Mouse (Mus musculus): ENCODE measurements around the gene Akap17b. TPM values are rescaled to one million over a fixed set of nuclear protein-coding genes. Genes with fewer than 3 reads are reported as not detected.
"Not testable (repeated sequence)": the region's sequence is repeated elsewhere in the genome, so short reads cannot be mapped to it uniquely, and the experiment has no call there.

The Akap17b gene
- 10 to 100 TPM in 1 of 2 experiments, 1 to 10 TPM in 1; 8.1 to 10.2 TPM for total RNA-seq (2021)

DNA sequence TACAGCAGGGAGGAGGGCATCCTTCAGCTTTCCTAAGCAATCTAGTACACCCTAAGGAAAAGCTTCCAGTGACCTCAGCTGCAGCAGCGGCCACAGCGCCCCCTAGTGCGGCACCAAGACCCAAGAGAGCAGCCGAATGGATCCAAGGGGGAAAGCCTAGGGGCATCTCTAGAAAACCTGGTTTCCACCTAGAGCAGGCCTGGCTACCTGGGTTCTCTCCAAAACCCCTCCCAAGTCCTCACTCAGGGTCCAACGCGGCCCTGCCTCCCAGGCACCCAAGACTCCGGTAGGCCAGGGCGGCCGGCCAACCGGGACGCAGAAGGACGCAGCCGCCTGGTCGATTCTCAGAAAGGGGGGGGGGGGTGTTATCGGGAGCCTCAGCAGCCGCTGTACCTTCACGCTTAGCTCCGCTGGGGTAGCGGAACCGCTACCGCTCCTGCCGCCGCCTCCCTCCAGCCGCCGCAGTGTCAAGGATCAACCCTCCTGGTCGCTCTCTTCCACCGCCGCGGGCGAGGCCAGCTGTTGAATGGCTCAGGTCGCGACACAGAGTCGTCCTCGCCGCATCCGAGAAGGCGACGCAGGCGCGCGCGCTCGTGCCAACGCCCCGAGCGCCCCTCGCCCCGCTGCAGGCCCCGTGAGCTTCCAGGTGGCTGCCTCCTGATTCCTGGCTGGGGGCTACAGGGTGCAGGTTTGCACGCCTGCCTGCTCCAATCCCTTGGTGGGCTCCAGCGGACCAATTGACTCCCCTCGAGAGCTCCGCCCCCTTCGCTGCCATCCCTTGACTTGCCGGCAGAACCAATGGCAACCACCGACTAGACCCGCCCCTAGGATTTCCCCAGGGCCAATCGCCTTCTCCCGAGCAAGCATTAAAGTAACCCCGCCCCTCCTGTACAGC lies at the start of gene Akap17b:
Akap17b (minus strand) TSS at position 739 of the 895 bp plus-strand sequence.
- intact Hi-C loops (cut with DNase I): loop anchor here (10.0 kb wide), 1 partner anchor 100 kb away; the partner anchor contains the start of gene Slc25a43
- peak; percentile 81 to 92 for DNase-seq (ENCODE audit: extremely low spot score in 1 of 2, low spot score in 2 of 2)

DNA sequence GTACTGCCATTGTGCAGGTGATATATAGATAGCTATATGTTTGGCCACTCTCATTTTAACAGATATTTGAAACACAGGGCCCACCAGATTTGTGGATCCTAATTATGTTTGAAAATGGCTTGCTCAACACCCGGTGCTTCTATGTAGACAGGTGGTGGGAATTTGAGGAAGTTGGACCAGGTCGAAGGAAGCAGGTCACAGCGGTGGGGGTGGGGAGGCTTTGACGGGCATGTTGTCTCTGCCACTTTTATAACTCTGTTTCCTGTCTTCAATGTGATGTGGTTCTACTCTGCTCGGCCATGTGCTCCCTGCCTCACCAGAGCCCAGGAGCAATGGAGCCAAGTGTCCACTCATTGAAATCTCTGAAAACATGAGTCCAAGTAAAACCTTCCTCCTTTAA lies 46.2 kb upstream of the Akap17b start:
- intact Hi-C loops (cut with DNase I): no loop called here
- no peak for DNase-seq (ENCODE audit: extremely low spot score in 1 of 2, low spot score in 2 of 2)

DNA sequence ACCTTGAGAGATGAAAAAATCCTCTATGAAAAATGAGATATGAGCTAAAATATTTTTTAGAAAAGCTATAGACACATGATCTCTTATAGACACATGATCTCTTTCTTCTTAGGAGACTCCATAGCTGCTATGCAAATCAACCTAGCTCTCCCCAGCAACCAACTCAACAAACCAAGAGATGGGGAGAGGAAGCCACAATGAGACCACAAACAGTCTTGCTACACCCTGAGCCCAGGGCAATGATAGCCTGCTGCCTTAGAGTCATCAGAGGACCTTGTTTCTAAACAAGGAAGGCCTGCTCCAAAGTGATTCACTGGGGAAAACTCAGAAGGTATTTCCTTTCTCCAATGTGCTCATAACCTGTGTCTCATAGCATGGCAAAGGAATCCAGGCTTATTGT lies 44.5 kb upstream of the Akap17b start:
- DNase-seq (ENCODE audit: extremely low spot score in 1 of 2, low spot score in 2 of 2): no peak
- intact Hi-C loops (cut with DNase I): no loop called here

DNA sequence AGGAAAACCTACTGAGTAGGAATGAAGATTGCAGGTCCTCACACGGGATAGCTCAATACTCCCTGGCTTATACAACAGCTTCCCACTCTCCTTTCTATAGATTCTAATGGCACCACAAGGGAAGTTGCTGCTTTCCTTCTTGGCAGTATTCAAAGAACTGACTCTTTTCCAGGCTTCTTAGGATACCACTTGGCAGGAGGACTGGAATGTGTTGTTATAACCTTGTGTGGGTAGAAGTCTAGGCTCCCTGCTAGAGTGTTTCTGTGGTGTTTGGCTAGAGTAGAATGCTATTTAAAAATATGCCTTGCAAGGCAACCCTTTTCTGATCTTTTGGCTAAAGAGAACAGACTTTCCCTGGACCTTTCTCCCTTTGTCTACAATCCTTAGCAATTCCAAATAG lies 31.6 kb upstream of the Akap17b start:
- DNase-seq (ENCODE audit: extremely low spot score in 1 of 2, low spot score in 2 of 2): no peak
- intact Hi-C loops (cut with DNase I): no loop called here

DNA sequence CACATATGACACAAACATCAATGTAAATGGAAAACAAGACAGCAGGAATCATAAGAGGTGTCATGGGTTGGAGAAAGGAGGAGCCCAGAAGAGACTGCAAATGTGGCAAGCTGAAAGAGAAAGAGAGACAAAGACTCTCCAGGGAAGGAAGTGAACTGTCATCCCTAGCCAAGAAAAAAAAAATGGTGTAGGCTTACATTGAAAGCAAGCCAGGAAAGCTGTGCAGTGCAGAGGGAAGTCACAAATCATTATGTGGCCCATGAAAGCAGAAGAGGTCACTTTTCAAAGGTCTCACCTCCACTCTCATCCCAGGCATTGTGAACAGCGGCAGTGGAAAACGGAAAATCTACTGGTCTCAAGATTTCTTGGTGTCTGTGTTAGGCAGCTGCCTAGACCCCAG lies 27.5 kb upstream of the Akap17b start:
- no peak for DNase-seq (ENCODE audit: extremely low spot score in 1 of 2, low spot score in 2 of 2)
- intact Hi-C loops (cut with DNase I): no loop called here

DNA sequence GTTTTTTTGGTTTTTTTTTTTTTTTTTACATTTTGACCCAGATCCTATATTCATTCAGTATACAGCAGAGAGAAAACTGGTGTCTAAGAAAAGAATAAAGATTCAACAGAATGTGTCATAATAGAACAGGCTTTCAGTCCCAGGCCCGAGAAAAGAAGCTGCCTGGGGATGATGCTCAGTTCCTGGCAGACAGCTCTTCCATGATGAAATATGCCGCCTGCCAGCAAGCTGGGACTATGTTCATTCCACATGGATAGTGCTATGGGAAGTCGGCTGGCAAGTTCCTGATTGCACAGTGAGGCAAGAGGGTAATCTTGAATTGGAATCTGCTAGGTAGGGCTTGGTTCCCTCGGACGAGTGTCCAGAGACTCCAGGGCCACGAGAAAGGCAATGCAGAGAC lies 5.1 kb downstream of the Akap17b start:
- intact Hi-C loops (cut with DNase I): loop anchor here (10.0 kb wide), 1 partner anchor 105 kb away; the partner anchor contains the start of gene Slc25a43
- peak; percentile 12 to 17 for DNase-seq (ENCODE audit: extremely low spot score in 1 of 2, low spot score in 2 of 2)

DNA sequence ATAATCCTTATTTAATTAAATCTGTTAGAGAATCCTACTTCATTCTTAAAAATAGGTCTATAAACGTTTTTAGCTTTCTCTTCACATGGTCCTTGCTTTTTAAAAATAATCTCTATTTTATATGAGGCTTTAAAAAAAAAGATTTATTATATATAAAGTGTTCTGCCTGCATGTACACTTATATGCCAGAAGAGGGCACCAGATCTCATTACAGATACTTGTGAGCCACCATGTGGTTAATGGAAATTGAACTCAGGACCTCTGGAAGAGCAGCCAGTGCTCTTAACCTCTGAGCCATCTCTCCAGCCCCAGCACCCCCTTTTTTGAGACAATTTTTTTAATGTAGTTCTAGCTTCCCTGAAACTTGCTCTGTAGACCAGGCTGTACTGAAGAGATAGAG lies 14.4 kb downstream of the Akap17b start:
- intact Hi-C loops (cut with DNase I): no loop called here
- no peak for DNase-seq (ENCODE audit: extremely low spot score in 1 of 2, low spot score in 2 of 2)

DNA sequence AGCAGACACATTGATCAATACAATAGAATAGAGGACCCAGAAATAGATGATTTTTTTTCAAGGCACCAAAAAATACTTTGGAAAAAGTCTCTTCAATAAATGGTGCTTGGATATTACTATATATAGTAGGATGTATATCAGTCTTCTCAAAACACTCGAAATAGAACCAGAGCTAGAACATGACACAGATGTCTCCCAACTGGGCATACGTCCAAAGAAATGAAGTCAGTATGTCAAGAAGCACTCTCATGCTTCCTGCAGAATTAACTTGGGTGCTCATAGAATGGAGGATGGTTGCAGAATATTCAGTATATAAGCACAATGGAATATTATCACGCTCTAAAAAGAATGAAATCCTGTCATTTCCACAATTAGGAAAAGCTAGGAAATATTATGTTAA lies 17.1 kb downstream of the Akap17b start:
- DNase-seq (ENCODE audit: extremely low spot score in 1 of 2, low spot score in 2 of 2): peak in 1 of 2 experiments; percentile 7
- intact Hi-C loops (cut with DNase I): no loop called here

DNA sequence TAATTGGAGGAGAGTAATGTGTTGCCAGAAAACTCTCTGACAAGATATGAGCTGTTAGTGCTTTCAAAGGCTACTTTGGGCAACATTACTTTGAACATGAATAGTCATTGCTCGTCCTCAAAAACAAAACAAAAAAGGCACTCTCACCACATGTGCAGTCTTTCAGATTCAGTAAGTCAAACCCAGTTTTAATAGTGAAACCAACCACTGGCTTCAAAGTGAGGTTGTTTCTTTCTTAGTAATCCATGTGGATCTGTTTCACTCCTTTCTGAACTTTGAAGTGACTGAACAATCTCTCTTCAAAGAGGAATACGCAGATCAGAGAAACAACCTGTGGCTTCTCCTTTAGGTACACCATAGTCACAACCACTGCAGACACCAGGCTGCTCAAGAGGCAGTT lies 36.1 kb downstream of the Akap17b start:
- DNase-seq (ENCODE audit: extremely low spot score in 1 of 2, low spot score in 2 of 2): no peak
- intact Hi-C loops (cut with DNase I): no loop called here

DNA sequence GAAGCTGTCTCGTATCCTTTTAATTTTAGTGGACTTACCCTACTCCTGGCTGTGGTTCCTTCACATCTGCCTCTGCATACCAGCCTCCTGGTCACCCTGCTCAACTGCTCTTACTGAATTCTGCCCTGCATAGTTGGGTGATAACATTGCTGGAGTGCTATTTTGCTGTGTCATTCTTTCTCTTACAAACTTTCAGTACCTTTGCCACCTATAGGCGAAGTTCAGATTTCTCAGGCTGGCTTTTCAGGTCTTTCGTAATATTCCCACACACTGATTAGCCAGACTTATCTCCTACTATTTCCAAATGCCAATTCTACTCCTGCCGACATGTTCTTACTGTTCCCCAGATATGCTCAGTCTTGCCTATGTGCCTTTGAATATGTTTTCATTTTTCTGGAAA lies 41.2 kb downstream of the Akap17b start:
- no peak for DNase-seq (ENCODE audit: extremely low spot score in 1 of 2, low spot score in 2 of 2)
- intact Hi-C loops (cut with DNase I): no loop called here

DNA sequence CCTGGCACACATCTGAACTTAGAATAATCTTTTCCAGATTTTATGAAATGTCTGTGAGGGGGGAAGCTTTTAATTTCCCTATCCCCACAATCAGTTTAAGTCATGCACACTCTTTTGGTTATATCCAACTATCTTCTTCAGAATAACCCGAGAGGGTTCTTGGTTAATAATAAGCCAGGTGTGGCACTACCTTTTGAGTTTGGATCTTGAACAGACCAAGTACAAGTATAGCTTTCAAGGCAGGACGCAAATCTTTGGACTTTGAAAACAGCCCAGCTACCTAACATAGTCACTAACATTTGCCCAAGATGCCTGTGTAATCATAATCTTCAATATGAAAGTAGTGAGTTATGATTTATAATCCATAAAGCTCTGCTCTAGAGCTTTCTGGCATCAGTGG lies 42.3 kb downstream of the Akap17b start:
- no peak for DNase-seq (ENCODE audit: extremely low spot score in 1 of 2, low spot score in 2 of 2)
- intact Hi-C loops (cut with DNase I): no loop called here

DNA sequence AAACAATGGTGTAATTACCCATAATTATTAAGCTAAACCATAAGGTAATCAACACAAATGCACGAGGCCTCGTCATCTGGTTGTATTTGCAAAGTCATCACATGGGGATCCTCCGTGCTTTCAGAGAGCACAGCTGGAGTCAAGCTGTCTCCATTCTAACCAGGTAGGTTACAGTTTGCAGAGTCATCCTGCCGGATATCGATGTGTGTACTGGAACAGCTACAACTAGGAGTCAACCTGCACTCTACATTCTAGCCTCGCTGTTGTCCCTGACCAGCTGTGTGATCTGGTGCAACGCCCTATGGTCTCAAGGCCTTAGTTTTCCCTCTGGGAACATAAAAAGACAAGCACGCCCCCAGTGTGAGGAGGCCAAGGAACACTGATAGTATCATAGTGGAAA lies 45.1 kb downstream of the Akap17b start:
- intact Hi-C loops (cut with DNase I): no loop called here
- no peak for DNase-seq (ENCODE audit: extremely low spot score in 1 of 2, low spot score in 2 of 2)

DNA sequence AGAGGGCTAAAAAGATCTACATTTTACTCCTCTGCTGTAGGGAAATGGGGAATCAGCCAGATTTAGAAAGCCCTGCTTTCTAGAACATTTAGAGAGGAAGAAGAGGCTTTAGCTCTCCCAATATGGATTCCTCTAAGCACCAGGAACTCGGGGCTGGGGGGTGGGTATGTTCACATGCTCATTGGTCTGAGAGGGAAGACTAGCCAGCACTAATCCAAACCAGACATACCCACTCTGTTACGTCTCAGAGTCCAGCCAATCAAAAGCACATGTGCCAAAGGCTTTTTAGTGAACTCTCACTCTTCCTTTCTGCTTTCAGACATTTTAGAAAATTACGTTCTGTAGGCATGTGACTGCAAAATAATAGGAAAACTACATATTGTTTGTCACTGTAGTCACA lies 45.5 kb downstream of the Akap17b start:
- no peak for DNase-seq (ENCODE audit: extremely low spot score in 1 of 2, low spot score in 2 of 2)
- intact Hi-C loops (cut with DNase I): no loop called here

DNA sequence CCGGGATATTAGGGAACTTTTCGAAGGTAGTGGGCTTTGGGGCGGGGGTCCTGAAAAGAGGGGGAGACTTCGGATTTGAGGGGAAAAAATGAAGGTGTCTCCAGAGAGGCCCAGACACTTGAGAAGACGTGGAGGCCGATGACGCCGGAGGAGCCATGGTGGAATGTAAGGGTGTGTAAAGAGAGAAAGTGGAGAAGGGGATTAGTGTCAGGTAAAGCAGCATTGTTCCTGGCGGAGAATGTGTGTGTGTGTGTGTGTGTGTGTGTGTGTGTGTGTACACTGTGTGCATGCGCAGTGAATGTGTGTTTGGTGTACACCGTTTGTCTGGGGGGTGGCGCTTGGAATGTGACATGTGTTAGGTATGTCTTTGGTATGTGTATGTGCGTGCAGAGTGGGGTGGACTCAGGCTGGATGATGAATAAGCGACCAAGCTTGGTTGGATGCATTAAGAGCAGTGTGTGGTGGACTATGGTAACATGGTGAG lies 46.3 kb downstream of the Akap17b start:
- peak in 1 of 2 experiments; percentile 25 for DNase-seq (ENCODE audit: extremely low spot score in 1 of 2, low spot score in 2 of 2)
- intact Hi-C loops (cut with DNase I): no loop called here

DNA sequence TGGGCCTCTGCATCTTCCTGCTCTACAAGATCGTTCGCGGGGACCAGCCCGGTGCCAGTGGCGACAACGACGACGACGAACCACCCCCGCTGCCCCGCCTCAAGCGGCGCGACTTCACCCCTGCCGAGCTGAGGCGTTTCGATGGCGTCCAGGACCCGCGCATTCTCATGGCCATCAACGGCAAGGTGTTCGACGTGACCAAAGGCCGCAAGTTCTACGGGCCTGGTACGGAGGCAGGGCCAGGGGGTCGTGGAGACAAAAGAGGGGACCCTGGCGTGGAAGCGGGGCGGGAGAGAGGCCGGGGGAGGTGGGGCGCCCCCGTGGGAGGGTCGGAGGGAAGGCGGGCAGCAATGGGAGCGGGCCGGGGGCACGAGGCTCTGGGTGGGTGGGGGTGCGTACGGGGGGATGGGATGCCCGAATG lies 46.8 kb downstream of the Akap17b start:
- no peak for DNase-seq (ENCODE audit: extremely low spot score in 1 of 2, low spot score in 2 of 2)
- intact Hi-C loops (cut with DNase I): no loop called here

DNA sequence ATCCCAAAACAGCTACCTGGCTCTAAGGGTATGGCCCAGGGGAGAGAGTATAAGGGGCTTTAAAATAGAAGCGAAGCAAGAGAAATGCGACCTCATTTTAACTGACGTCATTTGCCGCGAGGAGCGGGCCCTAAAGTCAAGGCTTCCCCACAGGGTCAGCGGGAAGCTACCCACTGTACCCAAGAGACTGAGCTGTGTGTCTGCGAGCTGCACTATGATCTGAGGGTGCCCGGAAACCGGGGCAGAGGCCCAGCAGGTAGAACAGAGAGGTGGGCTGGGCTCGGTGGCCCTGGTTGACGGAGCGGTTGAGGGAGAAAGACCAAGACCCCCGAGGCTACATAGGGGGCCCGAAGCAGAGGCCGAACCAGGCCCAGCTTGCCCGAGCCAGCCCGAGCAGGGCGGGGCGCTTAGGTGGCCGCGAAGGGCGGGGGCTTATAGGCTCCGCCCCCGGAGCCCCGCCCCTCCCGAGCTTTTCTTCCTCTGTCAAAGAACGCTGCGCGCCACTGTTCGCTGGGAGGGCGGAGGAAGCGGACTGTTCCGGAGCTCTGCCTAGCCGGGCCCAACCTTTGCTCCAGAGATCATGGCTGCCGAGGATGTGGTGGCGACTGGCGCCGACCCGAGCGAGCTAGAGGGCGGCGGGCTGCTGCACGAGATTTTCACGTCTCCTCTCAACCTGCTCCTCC lies 47.3 kb downstream of the Akap17b start, which contains the start of gene Pgrmc1:
Pgrmc1 (plus strand) TSS at position 500 of the 683 bp plus-strand sequence.
- intact Hi-C loops (cut with DNase I): no loop called here

DNA sequence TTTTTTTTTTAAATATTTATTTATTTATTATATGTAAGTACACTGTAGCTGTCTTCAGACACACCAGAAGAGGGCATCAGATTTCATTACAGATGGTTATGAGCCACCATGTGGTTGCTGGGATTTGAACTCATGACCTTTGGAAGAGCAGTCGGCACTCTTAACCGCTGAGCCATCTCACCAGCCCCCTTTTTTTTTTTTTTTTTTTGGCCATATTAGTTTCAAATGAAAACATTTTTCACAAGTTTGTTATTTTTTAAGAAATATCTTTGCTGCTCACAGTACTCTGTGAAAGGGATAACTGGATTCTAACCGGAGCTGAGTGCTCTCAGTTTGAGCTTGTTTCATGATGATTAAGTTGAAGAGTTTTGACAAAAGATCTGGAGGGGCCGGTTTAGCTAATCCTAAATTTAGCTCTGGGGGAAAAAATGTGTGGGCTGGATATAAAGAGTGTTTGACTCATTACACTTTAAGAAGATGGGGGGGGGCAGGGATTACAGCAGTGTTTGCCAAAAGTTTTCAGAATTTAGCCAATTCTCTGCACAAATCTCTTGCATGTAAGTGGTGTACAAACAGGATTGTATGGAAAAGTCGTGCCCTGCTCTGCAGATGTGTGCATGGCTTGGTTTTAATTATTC lies 48.6 kb downstream of the Akap17b start:
- intact Hi-C loops (cut with DNase I); DNase-seq (ENCODE audit: extremely low spot score in 1 of 2, low spot score in 2 of 2): not testable (repeated sequence)

More for the DNA sequence above, 47.3 kb downstream of the Akap17b start, which contains the start of gene Pgrmc1:
- peak; percentile 50 to 88 for DNase-seq (ENCODE audit: extremely low spot score in 1 of 2, low spot score in 2 of 2)

DNA sequence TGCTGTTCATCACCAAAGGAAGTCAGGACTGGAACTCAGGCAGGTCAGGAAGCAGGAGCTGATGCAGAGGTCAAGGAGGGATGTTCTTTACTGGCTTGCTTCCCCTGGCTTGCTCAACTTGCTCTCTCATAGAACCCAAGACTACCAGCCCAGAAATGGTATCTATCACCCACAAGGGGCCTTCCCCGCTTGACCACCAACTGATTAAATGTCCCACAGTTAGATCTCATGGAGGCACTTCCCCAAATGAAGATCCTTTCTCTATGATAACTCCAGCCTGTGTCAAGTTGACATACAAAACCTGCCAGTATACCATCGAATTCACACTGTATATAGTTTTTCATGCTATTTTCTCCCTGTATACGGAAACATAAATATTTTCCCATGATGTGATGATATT lies 49.9 kb downstream of the Akap17b start:
- intact Hi-C loops (cut with DNase I): no loop called here
- no peak for DNase-seq (ENCODE audit: extremely low spot score in 1 of 2, low spot score in 2 of 2)

DNA sequence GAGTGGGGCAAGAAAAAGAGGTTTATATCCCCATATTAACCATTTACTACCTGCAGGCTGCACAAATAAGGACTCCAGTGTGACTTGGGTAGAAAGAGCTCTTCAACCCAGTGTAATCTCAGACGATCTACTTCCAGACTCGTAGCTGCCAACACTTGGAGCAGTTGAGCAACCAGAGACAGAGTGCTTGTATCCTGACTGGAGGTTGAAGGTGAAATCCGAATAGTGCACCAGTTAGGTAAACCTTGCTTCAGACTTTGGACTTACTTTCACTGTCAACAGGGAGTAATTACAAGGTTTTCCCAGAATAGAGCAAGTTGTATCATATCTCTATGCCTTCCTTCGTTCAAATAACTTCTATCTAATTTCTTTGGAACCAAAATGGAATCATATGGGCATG lies 53.7 kb downstream of the Akap17b start:
- intact Hi-C loops (cut with DNase I): no loop called here

More for the DNA sequence above, 53.7 kb downstream of the Akap17b start:
- DNase-seq (ENCODE audit: extremely low spot score in 1 of 2, low spot score in 2 of 2): no peak

Measured in left cerebral cortex, postnatal 10 days (tissue).